Mouse (Mus musculus): ENCODE results near the gene Cdc37l1. TPM values are rescaled to one million over a fixed set of nuclear protein-coding genes. Genes with fewer than 3 reads are reported as not detected.

Gene Cdc37l1
- total and polyA plus RNA-seq, 2 experiments = 8.6 to 37.3 TPM

GRCm38 (mm10) chr19:28963513-28963841 lies 26.7 kb upstream of the Cdc37l1 start:
- no peak for DNase-seq (ENCODE audit: extremely low read depth, low read depth, low spot score)
- no peak overlapping the region for H3K9ac ChIP-seq (ENCODE audit: low read depth, low read length)
- WGBS = 10% methylated on average over 4 of the region's 4 CpGs

DNA sequence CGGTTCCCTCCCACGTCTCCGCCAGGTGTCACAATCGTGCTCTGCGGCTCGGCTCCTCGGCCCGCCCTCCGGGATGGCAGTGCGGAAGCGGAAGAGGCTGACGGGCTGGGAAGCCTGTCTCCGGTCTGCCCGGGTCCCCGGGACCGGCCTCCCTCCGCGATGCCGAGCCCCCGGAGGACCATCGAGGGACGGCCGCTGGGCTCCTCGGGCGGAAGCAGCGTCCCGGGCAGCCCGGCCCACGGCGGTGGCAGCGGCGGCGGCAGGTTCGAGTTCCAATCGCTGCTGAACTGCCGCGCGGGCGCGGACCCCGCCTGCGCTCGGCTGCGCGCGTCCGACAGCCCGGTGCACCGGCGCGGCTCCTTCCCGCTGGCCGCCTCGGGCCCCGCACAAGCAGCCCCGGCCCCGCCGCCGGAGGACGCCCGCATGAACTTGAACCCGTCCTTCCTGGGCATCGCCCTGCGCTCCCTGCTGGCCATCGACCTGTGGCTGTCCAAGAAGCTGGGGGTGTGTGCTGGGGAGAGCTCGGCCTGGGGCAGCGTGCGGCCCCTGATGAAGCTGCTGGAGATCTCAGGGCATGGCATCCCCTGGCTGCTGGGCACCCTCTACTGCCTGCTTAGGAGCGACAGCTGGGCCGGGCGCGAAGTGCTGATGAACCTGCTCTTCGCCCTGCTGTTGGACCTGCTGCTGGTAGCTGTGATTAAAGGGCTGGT lies 26.2 kb upstream of the Cdc37l1 start, which contains the start of gene Plpp6:
Plpp6 (plus strand) TSS at position 112 of the 710 bp plus-strand sequence.
- Histone ChIP-seq H3K79me2 (ENCODE audit: control insufficient read depth, insufficient read depth, low read length) (0 out of 2 replicates have a peak, but pooled peaks cover 4% of the 10 kb centered on the region), H3K4me3 (ENCODE audit: insufficient read depth, low read depth, low read length) (peak within 1 kb of the TSS; percentile 80), H3K27ac (replicated peaks; ENCODE audit: insufficient read depth, low read depth, low read length) (peak within 1 kb of the TSS; percentile 47), H3K36me3 (ENCODE audit: control insufficient read depth, insufficient read depth, low read length) (no peaks in the 10 kb centered on the region), H3K27me3 (ENCODE audit: control insufficient read depth, insufficient read depth, low read length) (no peaks in the 10 kb centered on the region), H3K9ac (ENCODE audit: low read depth, low read length) (peak within 1 kb of the TSS; percentile 87), H3K4me1 (ENCODE audit: control insufficient read depth, insufficient read depth, low read length) (peaks cover 9% of the 10 kb centered on the region; the same call in 1 of the 2 replicates)
- WGBS = under 1% methylated on average over 73 of the region's 73 CpGs
- TF ChIP-seq CTCF (IDR thresholded peaks at IDR 0.05; ENCODE audit: low read depth, low read length) (peak; percentile 69), POLR2A (IDR thresholded peaks at IDR 0.05; ENCODE audit: extremely low read depth, insufficient read depth, low read length) (peak; percentile 47; the same call in 1 of the 2 replicates)
- peak; percentile 66 for DNase-seq (ENCODE audit: extremely low read depth, low read depth, low spot score)

More at GRCm38 (mm10) chr19:28963513-28963841, 26.7 kb upstream of the Cdc37l1 start:
- Histone ChIP-seq H3K27ac (replicated peaks; ENCODE audit: insufficient read depth, low read depth, low read length) (no peak overlapping the region), H3K27me3 (ENCODE audit: control insufficient read depth, insufficient read depth, low read length) (no peaks in the 10 kb centered on the region), H3K4me3 (ENCODE audit: insufficient read depth, low read depth, low read length) (peak overlapping the region; percentile 80), H3K4me1 (ENCODE audit: control insufficient read depth, insufficient read depth, low read length) (peaks cover 9% of the 10 kb centered on the region; the same call in 1 of the 2 replicates), H3K36me3 (ENCODE audit: control insufficient read depth, insufficient read depth, low read length) (no peaks in the 10 kb centered on the region), H3K79me2 (ENCODE audit: control insufficient read depth, insufficient read depth, low read length) (0 out of 2 replicates have a peak, but pooled peaks cover 4% of the 10 kb centered on the region)
- TF ChIP-seq CTCF (IDR thresholded peaks at IDR 0.05; ENCODE audit: low read depth, low read length) (no peak), POLR2A (IDR thresholded peaks at IDR 0.05; ENCODE audit: extremely low read depth, insufficient read depth, low read length) (no peak)

GRCm38 (mm10) chr19:28964552-28964903 lies 25.6 kb upstream of the Cdc37l1 start:
- H3K27me3 ChIP-seq (ENCODE audit: control insufficient read depth, insufficient read depth, low read length) = no peaks in the 10 kb centered on the region
- TF ChIP-seq CTCF (IDR thresholded peaks at IDR 0.05; ENCODE audit: low read depth, low read length) (no peak), POLR2A (IDR thresholded peaks at IDR 0.05; ENCODE audit: extremely low read depth, insufficient read depth, low read length) (no peak)
- peak overlapping the region; percentile 80 for H3K4me3 ChIP-seq (ENCODE audit: insufficient read depth, low read depth, low read length)
- H3K4me1 ChIP-seq (ENCODE audit: control insufficient read depth, insufficient read depth, low read length) = peaks cover 9% of the 10 kb centered on the region; the same call in 1 of the 2 replicates
- no peaks in the 10 kb centered on the region for H3K36me3 ChIP-seq (ENCODE audit: control insufficient read depth, insufficient read depth, low read length)
- DNase-seq (ENCODE audit: extremely low read depth, low read depth, low spot score) = no peak
- 0 out of 2 replicates have a peak, but pooled peaks cover 4% of the 10 kb centered on the region for H3K79me2 ChIP-seq (ENCODE audit: control insufficient read depth, insufficient read depth, low read length)
- H3K27ac ChIP-seq (replicated peaks; ENCODE audit: insufficient read depth, low read depth, low read length) = no peak overlapping the region
- peak overlapping the region; percentile 87 for H3K9ac ChIP-seq (ENCODE audit: low read depth, low read length)
- 10% methylated on average over 16 of the region's 16 CpGs for WGBS

DNA sequence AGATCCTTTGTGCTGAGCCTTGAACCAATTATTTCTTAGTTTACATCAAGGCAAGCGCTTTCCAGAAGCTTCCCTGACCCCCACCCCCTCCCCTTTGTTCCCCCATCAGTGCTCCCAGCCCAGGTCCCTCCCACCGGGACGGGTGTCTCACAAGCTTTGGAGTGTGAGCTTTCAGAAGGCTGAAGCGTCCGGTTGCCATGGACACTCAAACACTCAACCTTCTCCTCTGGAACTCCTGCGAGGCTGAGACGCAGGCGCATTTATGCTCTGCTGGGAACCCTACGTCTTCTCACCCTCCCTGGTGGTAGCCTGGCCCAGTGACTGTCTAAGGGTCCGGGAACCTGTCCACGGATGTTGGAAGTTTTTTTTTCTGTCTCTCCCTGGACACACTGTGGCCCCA lies 22.5 kb upstream of the Cdc37l1 start, which contains the start of gene 4430402I18Rik:
4430402I18Rik (minus strand) TSS at position 149 of the 400 bp plus-strand sequence.
- no peak for TF ChIP-seq CTCF (IDR thresholded peaks at IDR 0.05; ENCODE audit: low read depth, low read length)
- no peak for TF ChIP-seq POLR2A (IDR thresholded peaks at IDR 0.05; ENCODE audit: extremely low read depth, insufficient read depth, low read length)
- 68% methylated on average over 11 of the region's 11 CpGs for WGBS

DNA sequence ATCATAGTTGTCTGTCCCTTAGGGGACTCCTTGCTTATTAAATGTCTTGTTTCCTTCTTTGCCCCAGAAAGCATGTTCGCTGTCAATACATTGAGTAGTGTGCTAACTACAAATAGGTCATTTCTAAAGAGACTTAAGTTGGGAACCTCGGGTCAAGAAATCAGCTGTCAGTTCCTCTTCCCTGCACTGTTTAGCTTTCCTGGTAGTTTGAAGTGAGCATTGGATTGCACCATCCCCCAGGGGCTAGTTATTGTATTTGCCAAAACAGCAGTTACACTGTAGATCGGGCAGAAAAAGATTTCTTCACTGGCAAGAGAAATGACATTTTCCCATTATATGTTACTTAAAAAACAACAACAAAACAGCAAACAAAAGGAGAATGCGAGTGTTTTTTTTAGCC lies 22.0 kb upstream of the Cdc37l1 start:
- TF ChIP-seq POLR2A (IDR thresholded peaks at IDR 0.05; ENCODE audit: extremely low read depth, insufficient read depth, low read length) (no peak), CTCF (IDR thresholded peaks at IDR 0.05; ENCODE audit: low read depth, low read length) (no peak)
- peaks cover 6% of the 10 kb centered on the region; the same call in 1 of the 2 replicates for H3K4me1 ChIP-seq (ENCODE audit: control insufficient read depth, insufficient read depth, low read length)
- 0 out of 2 replicates have a peak, but pooled peaks cover 4% of the 10 kb centered on the region for H3K79me2 ChIP-seq (ENCODE audit: control insufficient read depth, insufficient read depth, low read length)
- no peak overlapping the region for H3K4me3 ChIP-seq (ENCODE audit: insufficient read depth, low read depth, low read length)
- no peaks in the 10 kb centered on the region for H3K36me3 ChIP-seq (ENCODE audit: control insufficient read depth, insufficient read depth, low read length)
- H3K27me3 ChIP-seq (ENCODE audit: control insufficient read depth, insufficient read depth, low read length) = no peaks in the 10 kb centered on the region
- H3K9ac ChIP-seq (ENCODE audit: low read depth, low read length) = no peak overlapping the region
- H3K27ac ChIP-seq (replicated peaks; ENCODE audit: insufficient read depth, low read depth, low read length) = no peak overlapping the region
- no peak for DNase-seq (ENCODE audit: extremely low read depth, low read depth, low spot score)
- 69% methylated on average over 4 of the region's 4 CpGs for WGBS

More for the DNA sequence above, 22.5 kb upstream of the Cdc37l1 start, which contains the start of gene 4430402I18Rik:
- DNase-seq (ENCODE audit: extremely low read depth, low read depth, low spot score) = no peak
- H3K9ac ChIP-seq (ENCODE audit: low read depth, low read length) = no peak within 1 kb of the TSS
- H3K27me3 ChIP-seq (ENCODE audit: control insufficient read depth, insufficient read depth, low read length) = no peaks in the 10 kb centered on the region
- 0 out of 2 replicates have a peak, but pooled peaks cover 4% of the 10 kb centered on the region for H3K79me2 ChIP-seq (ENCODE audit: control insufficient read depth, insufficient read depth, low read length)
- no peaks in the 10 kb centered on the region for H3K36me3 ChIP-seq (ENCODE audit: control insufficient read depth, insufficient read depth, low read length)
- no peak within 1 kb of the TSS for H3K4me3 ChIP-seq (ENCODE audit: insufficient read depth, low read depth, low read length)
- H3K4me1 ChIP-seq (ENCODE audit: control insufficient read depth, insufficient read depth, low read length) = peaks cover 6% of the 10 kb centered on the region; the same call in 1 of the 2 replicates
- H3K27ac ChIP-seq (replicated peaks; ENCODE audit: insufficient read depth, low read depth, low read length) = no peak within 1 kb of the TSS
